Mouse (Mus musculus) embryo, embryonic 11.5 days (tissue): ENCODE results near the gene Spag6.

Source experiments
- DNase-seq: peaks from one replicate; pipeline ENCODE4 v3.0.0-alpha.2; 2012; ENCODE audit warnings: low read depth, low spot score

Spag6 gene

GRCm38 (mm10) chr2:18688286-18688685 is 5.5 kb upstream of the Spag6 start:
- no peak for DNase-seq

- no peak for DNase-seq
These were observed 5.1 kb upstream of the Spag6 start for GRCm38 (mm10) chr2:18688708-18689063.

GRCm38 (mm10) chr2:18689064-18689921 is 4.5 kb upstream of the Spag6 start:
- no peak for DNase-seq

- DNase-seq, result no peak
These were observed 3.7 kb upstream of the Spag6 start for GRCm38 (mm10) chr2:18690055-18690691.

GRCm38 (mm10) chr2:18690756-18691155 is 3.1 kb upstream of the Spag6 start:
- DNase-seq, result no peak

- no peak for DNase-seq
These were observed 1.8 kb upstream of the Spag6 start for GRCm38 (mm10) chr2:18692031-18692430.

- no peak for DNase-seq
These were observed 1.3 kb upstream of the Spag6 start for GRCm38 (mm10) chr2:18692548-18692947.

- no peak for DNase-seq
These were observed 351 bp upstream of the Spag6 start for GRCm38 (mm10) chr2:18693491-18693870.

GRCm38 (mm10) chr2:18694611-18694950 is 749 bp downstream of the Spag6 start:
- no peak for DNase-seq

GRCm38 (mm10) chr2:18695163-18695562 is 1.3 kb downstream of the Spag6 start:
- no peak for DNase-seq

- no peak for DNase-seq
These were observed 1.9 kb downstream of the Spag6 start for GRCm38 (mm10) chr2:18695629-18696150.

- no peak for DNase-seq
These were observed 3.9 kb downstream of the Spag6 start for GRCm38 (mm10) chr2:18697591-18698244.

GRCm38 (mm10) chr2:18698663-18699385 is 5.0 kb downstream of the Spag6 start:
- DNase-seq, result no peak

- DNase-seq, result no peak
These were observed 5.7 kb downstream of the Spag6 start for GRCm38 (mm10) chr2:18699401-18699990.

GRCm38 (mm10) chr2:18710356-18710755 is 16.5 kb downstream of the Spag6 start:
- no peak for DNase-seq

GRCm38 (mm10) chr2:18713071-18713470 is 19.2 kb downstream of the Spag6 start:
- no peak for DNase-seq

- no peak for DNase-seq
These were observed 20.5 kb downstream of the Spag6 start for GRCm38 (mm10) chr2:18714337-18714736.

GRCm38 (mm10) chr2:18718521-18718920 is 24.7 kb downstream of the Spag6 start:
- no peak for DNase-seq

- no peak for DNase-seq
These were observed 28.5 kb downstream of the Spag6 start for GRCm38 (mm10) chr2:18722208-18722830.

GRCm38 (mm10) chr2:18724462-18724861 is 30.6 kb downstream of the Spag6 start:
- no peak for DNase-seq

- no peak for DNase-seq
These were observed 32.0 kb downstream of the Spag6 start for GRCm38 (mm10) chr2:18725880-18726279.
